Mouse (Mus musculus) spleen, adult 2 months (tissue): ENCODE results near the gene Aldh1l2.

Experiments
- CTCF ChIP-seq: fragments of 200-500 bp; IDR thresholded peaks from 2 replicates; pipeline ENCODE4 v1.5.1; 2011; ENCODE audit warnings: mild to moderate bottlenecking, inconsistent platforms; ENCODE audit not compliant: insufficient read depth, insufficient read length, insufficient replicate concordance; ENCODE audit errors: extremely low read depth
- POLR2A ChIP-seq: fragments of 200-500 bp; IDR thresholded peaks from 2 replicates; pipeline ENCODE4 v1.6.1; 2011; ENCODE audit warnings: low read depth, low read length, inconsistent platforms

GRCm38 (mm10) chr10:83533258-83533909, 556 bp downstream of the Aldh1l2 start:
- no peak for TF ChIP-seq POLR2A
- no peak for TF ChIP-seq CTCF
